Mouse (Mus musculus): Measurements from ENCODE around the gene Gm9918.
"Not testable (repeated sequence)": the region's sequence is repeated elsewhere in the genome, so short reads cannot be mapped to it uniquely, and the experiment has no call there.

Gm9918 gene

GRCm38 (mm10) chr15:102270274-102270960 is at the start of gene Gm9918:
Gene Gm9918, plus strand, starts transcription at chr15:102270563.
- no peak for DNase-seq (ENCODE audit: low spot score)

- no peak for DNase-seq (ENCODE audit: low spot score)
These were observed 48.0 kb upstream of the Gm9918 start for GRCm38 (mm10) chr15:102222386-102222785.

- DNase-seq (ENCODE audit: low spot score), result peak; percentile 68
These were observed 46.0 kb upstream of the Gm9918 start for GRCm38 (mm10) chr15:102224186-102224991.

GRCm38 (mm10) chr15:102224992-102225617 is 45.3 kb upstream of the Gm9918 start:
- DNase-seq (ENCODE audit: low spot score), result no peak

- DNase-seq (ENCODE audit: low spot score), result not testable (repeated sequence)
These were observed 44.7 kb upstream of the Gm9918 start for GRCm38 (mm10) chr15:102225619-102226018.

- no peak for DNase-seq (ENCODE audit: low spot score)
These were observed 39.7 kb upstream of the Gm9918 start for GRCm38 (mm10) chr15:102230408-102231321.

- no peak for DNase-seq (ENCODE audit: low spot score)
These were observed 38.6 kb upstream of the Gm9918 start, which contains the start of gene Itgb7 for GRCm38 (mm10) chr15:102231748-102232147. Gene Itgb7, minus strand, starts transcription at chr15:102231944.

- DNase-seq (ENCODE audit: low spot score), result no peak
These were observed 37.6 kb upstream of the Gm9918 start for GRCm38 (mm10) chr15:102232764-102233163.

- DNase-seq (ENCODE audit: low spot score), result no peak
These were observed 36.5 kb upstream of the Gm9918 start for GRCm38 (mm10) chr15:102233896-102234295.

GRCm38 (mm10) chr15:102235371-102236027 is 34.9 kb upstream of the Gm9918 start:
- no peak for DNase-seq (ENCODE audit: low spot score)

- DNase-seq (ENCODE audit: low spot score), result no peak
These were observed 31.7 kb upstream of the Gm9918 start for GRCm38 (mm10) chr15:102238543-102239259.

- no peak for DNase-seq (ENCODE audit: low spot score)
These were observed 31.1 kb upstream of the Gm9918 start for GRCm38 (mm10) chr15:102239260-102239590.

GRCm38 (mm10) chr15:102239851-102240250 is 30.5 kb upstream of the Gm9918 start:
- no peak for DNase-seq (ENCODE audit: low spot score)

GRCm38 (mm10) chr15:102240607-102241006 is 29.8 kb upstream of the Gm9918 start:
- DNase-seq (ENCODE audit: low spot score), result no peak

- DNase-seq (ENCODE audit: low spot score), result no peak
These were observed 27.7 kb upstream of the Gm9918 start for GRCm38 (mm10) chr15:102242404-102243228.

GRCm38 (mm10) chr15:102243229-102244190 is 26.9 kb upstream of the Gm9918 start:
- DNase-seq (ENCODE audit: low spot score), result peak; percentile 58

GRCm38 (mm10) chr15:102244306-102245191 is 25.8 kb upstream of the Gm9918 start:
- no peak for DNase-seq (ENCODE audit: low spot score)
